In genomic region chr14:29968075-29968821, GRCm38 (mm10) we compare ENCODE assay signal across 8 mouse cellular contexts. TPM values are rescaled to one million over a fixed set of nuclear protein-coding genes. Genes with fewer than 3 reads are reported as not detected.
A peak's percentile ranks its signal among the peaks of the same experiment; 100 is the strongest.
DNase-seq lines count a peak whose midpoint lies in the region; ATAC-seq and TF ChIP-seq lines count a peak whose summit lies in the region.

Gene Selenok (plus strand): TSS chr14:29968308.

- peaks cover 3 to 13% of the 10 kb centered on the region in 2 experiments for H3K36me3 ChIP-seq in MEL (ENCODE audit: control insufficient read depth in 1 of 2, insufficient read depth in 2 of 2, low read length in 2 of 2)
- peaks cover 28% of the 10 kb centered on the region for H3K36me3 ChIP-seq in forebrain, postnatal 0 days (ENCODE audit: insufficient read depth)
- H3K36me3 ChIP-seq in lung, embryonic 15.5 days = peaks cover 30% of the 10 kb centered on the region

- no peak for TF ChIP-seq RAD21 in MEL (IDR thresholded peaks at IDR 0.05; ENCODE audit: low read depth, low read length)

- peak in 1 of 2 experiments; percentile 42; a peak in 1 of 4 replicates for TF ChIP-seq EP300 in MEL (IDR thresholded peaks at IDR 0.05; ENCODE audit: low read depth in 1 of 2, low read length in 2 of 2)

- WGBS in cerebellum, adult 2 months = under 1% methylated on average over 49 of the region's 49 CpGs
- WGBS in forebrain, postnatal 0 days = under 1% methylated on average over 49 of the region's 49 CpGs
- under 1% methylated on average over 49 of the region's 49 CpGs for WGBS in lung, embryonic 15.5 days

- H3K4me1 ChIP-seq in MEL (ENCODE audit: control insufficient read depth in 1 of 2, insufficient read depth in 2 of 2, low read length in 2 of 2) = peaks cover 7 to 31% of the 10 kb centered on the region in 2 experiments
- peaks cover 2% of the 10 kb centered on the region; the same call in 1 of the 2 replicates for H3K4me1 ChIP-seq in cerebellum, adult 2 months (ENCODE audit: control insufficient read depth, insufficient read depth, low read length)
- H3K4me1 ChIP-seq in forebrain, postnatal 0 days (ENCODE audit: insufficient read depth) = peaks cover 10% of the 10 kb centered on the region; the same call in 1 of the 2 replicates
- peaks cover 10% of the 10 kb centered on the region for H3K4me1 ChIP-seq in lung, embryonic 15.5 days

- H3K9ac ChIP-seq in MEL (ENCODE audit: control insufficient read depth, low read depth, low read length, poor library complexity, severe bottlenecking) = peak within 1 kb of the TSS; percentile 84
- H3K9ac ChIP-seq in forebrain, postnatal 0 days = peak within 1 kb of the TSS; percentile 80
- H3K9ac ChIP-seq in lung, embryonic 15.5 days = peak within 1 kb of the TSS; percentile 74

- ATAC-seq in forebrain, postnatal 0 days = peak; percentile 100
- peak; percentile 100 for ATAC-seq in lung, embryonic 15.5 days (ENCODE audit: borderline replicate concordance, extremely low read depth, low FRiP score, low TSS enrichment)

- peak within 1 kb of the TSS; percentile 70 for H3K27ac ChIP-seq in MEL (ENCODE audit: control insufficient read depth, low read depth, low read length)
- H3K27ac ChIP-seq in cerebellum, adult 2 months (ENCODE audit: insufficient read depth, low read length) = peak within 1 kb of the TSS; percentile 74
- peak within 1 kb of the TSS; percentile 87 for H3K27ac ChIP-seq in forebrain, postnatal 0 days (ENCODE audit: low read depth, low read length)
- peak within 1 kb of the TSS; percentile 78 for H3K27ac ChIP-seq in lung, embryonic 15.5 days

- peaks cover 13% of the 10 kb centered on the region for H3K79me2 ChIP-seq in MEL (ENCODE audit: control insufficient read depth, insufficient read depth, low read length, poor library complexity)

- no peak for TF ChIP-seq CTCF in MEL (IDR thresholded peaks at IDR 0.05 in 2 of 3, conservative IDR thresholded peaks at IDR 0.05 in 1 of 3; ENCODE audit: control insufficient read depth in 1 of 3, insufficient read depth in 1 of 3, low read depth in 2 of 3, low read length in 3 of 3, poor library complexity in 1 of 3, severe bottlenecking in 1 of 3)
- TF ChIP-seq CTCF in cerebellum, adult 2 months (IDR thresholded peaks at IDR 0.05; ENCODE audit: borderline replicate concordance, insufficient read depth, low read depth, low read length) = no peak
- no peak for TF ChIP-seq CTCF in forebrain, postnatal 0 days (IDR thresholded peaks at IDR 0.05; ENCODE audit: low read depth)

- H3K9me3 ChIP-seq in MEL (replicated peaks; ENCODE audit: insufficient read depth, low read length) = no peaks in the 10 kb centered on the region
- H3K9me3 ChIP-seq in forebrain, postnatal 0 days (ENCODE audit: low read length) = no peaks in the 10 kb centered on the region
- H3K9me3 ChIP-seq in lung, embryonic 15.5 days = no peaks in the 10 kb centered on the region

- TF ChIP-seq POLR2A in MEL (IDR thresholded peaks at IDR 0.05; ENCODE audit: control insufficient read depth in 1 of 2, insufficient read depth in 1 of 2, low read depth in 1 of 2, low read length in 2 of 2, poor library complexity in 1 of 2) = peak; percentile 64 to 86; a peak in 3 of 4 replicates
- TF ChIP-seq POLR2A in cerebellum, adult 2 months (IDR thresholded peaks at IDR 0.05; ENCODE audit: borderline replicate concordance, insufficient read depth, low read length) = peak; percentile 91

- DNase-seq in MEL (ENCODE audit: low read depth, low spot score) = peak; percentile 98
- peak; percentile 93 to 99 for DNase-seq in cerebellum, adult 2 months
- peak; percentile 98 for DNase-seq in forebrain, postnatal 0 days
- DNase-seq in heart, postnatal 4 days = peak; percentile 94
- peak; percentile 96 to 99 for DNase-seq in layer of hippocampus, adult 8-10 months (ENCODE audit: low spot score in 2 of 2)
- peak; percentile 97 for DNase-seq in ovary, adult 18-20 months (ENCODE audit: low spot score)
- DNase-seq in thymus, postnatal 0 days (ENCODE audit: low spot score) = peak; percentile 98

- no peaks in the 10 kb centered on the region for H3K27me3 ChIP-seq in MEL (ENCODE audit: control insufficient read depth in 1 of 2, insufficient read depth in 2 of 2, low read length in 2 of 2)
- H3K27me3 ChIP-seq in cerebellum, adult 2 months (ENCODE audit: control insufficient read depth, insufficient read depth, low read length) = no peaks in the 10 kb centered on the region
- no peaks in the 10 kb centered on the region for H3K27me3 ChIP-seq in forebrain, postnatal 0 days (ENCODE audit: insufficient read depth, low read length)
- no peaks in the 10 kb centered on the region for H3K27me3 ChIP-seq in lung, embryonic 15.5 days

- peak within 1 kb of the TSS; percentile 86 to 97 for H3K4me3 ChIP-seq in MEL (ENCODE audit: control insufficient read depth in 1 of 2, insufficient read depth in 1 of 2, low read depth in 2 of 2, low read length in 2 of 2)
- peak within 1 kb of the TSS; percentile 70 for H3K4me3 ChIP-seq in cerebellum, adult 2 months (replicated peaks; ENCODE audit: insufficient read depth, low read depth, low read length)
- H3K4me3 ChIP-seq in forebrain, postnatal 0 days (ENCODE audit: low read depth, low read length) = peak within 1 kb of the TSS; percentile 81
- peak within 1 kb of the TSS; percentile 70 for H3K4me3 ChIP-seq in lung, embryonic 15.5 days

- peak within 1 kb of the TSS; percentile 58 for H3K4me2 ChIP-seq in forebrain, postnatal 0 days (ENCODE audit: low read depth)
- peak within 1 kb of the TSS; percentile 74 for H3K4me2 ChIP-seq in lung, embryonic 15.5 days

TF ChIP-seq in MEL, 35 proteins besides CTCF, POLR2A, EP300 and RAD21 (continues in another document):
- TF ChIP-seq UBTF (IDR thresholded peaks at IDR 0.05; ENCODE audit: borderline replicate concordance, insufficient read depth, low read depth, low read length) = no peak
- TF ChIP-seq MAX (IDR thresholded peaks at IDR 0.05; ENCODE audit: low read length) = peak; percentile 89
- no peak for TF ChIP-seq TAL1 (IDR thresholded peaks at IDR 0.05; ENCODE audit: low read length)
- TF ChIP-seq USF2 (IDR thresholded peaks at IDR 0.05; ENCODE audit: borderline replicate concordance in 1 of 2, insufficient read depth in 1 of 2, low read depth in 1 of 2, low read length in 2 of 2) = no peak
- peak; percentile 25; the same call in 1 of the 2 replicates for TF ChIP-seq NRF1 (IDR thresholded peaks at IDR 0.05; ENCODE audit: insufficient read depth, low read depth, low read length, poor library complexity, severe bottlenecking)
- peak; percentile 75; the same call in 1 of the 2 replicates for TF ChIP-seq ETS1 (IDR thresholded peaks at IDR 0.05; ENCODE audit: low read depth, low read length)
- TF ChIP-seq E2F4 (IDR thresholded peaks at IDR 0.05; ENCODE audit: borderline replicate concordance, low read depth, low read length) = 0 out of 2 replicates have a peak, but pooled peaks have one; percentile 27
- TF ChIP-seq BHLHE40 (IDR thresholded peaks at IDR 0.05; ENCODE audit: borderline replicate concordance, low read depth, low read length) = peak; percentile 63
- TF ChIP-seq KAT2A (conservative IDR thresholded peaks at IDR 0.05; ENCODE audit: low read depth, low read length) = no peak; the same call in 1 of the 2 replicates
- TF ChIP-seq MXI1 (IDR thresholded peaks at IDR 0.05; ENCODE audit: low read depth, low read length) = peak; percentile 66; the same call in 1 of the 2 replicates
- TF ChIP-seq JUND (IDR thresholded peaks at IDR 0.05; ENCODE audit: low read depth, low read length) = no peak
- TF ChIP-seq ZC3H11A (IDR thresholded peaks at IDR 0.05; ENCODE audit: low read depth, low read length) = no peak
- TF ChIP-seq MEF2A (IDR thresholded peaks at IDR 0.05; ENCODE audit: extremely low read depth, insufficient replicate concordance, low read depth, low read length, poor library complexity, severe bottlenecking) = no peak
- TF ChIP-seq HCFC1 (IDR thresholded peaks at IDR 0.05; ENCODE audit: low read depth, low read length) = peak; percentile 90
- TF ChIP-seq CHD2 (IDR thresholded peaks at IDR 0.05; ENCODE audit: low read length) = 0 out of 2 replicates have a peak, but pooled peaks have one; percentile 25
- peak; percentile 87 for TF ChIP-seq NELFE (IDR thresholded peaks at IDR 0.05; ENCODE audit: low read depth, low read length)
- no peak for TF ChIP-seq CHD1 (IDR thresholded peaks at IDR 0.05; ENCODE audit: low read depth, low read length)
- peak; percentile 89 for TF ChIP-seq USF1 (IDR thresholded peaks at IDR 0.05; ENCODE audit: low read depth, low read length)
- TF ChIP-seq MYB (IDR thresholded peaks at IDR 0.05; ENCODE audit: low read depth, low read length) = no peak
- TF ChIP-seq ZMIZ1 (IDR thresholded peaks at IDR 0.05; ENCODE audit: low read depth, low read length) = peak; percentile 66; the same call in 1 of the 2 replicates
- peak; percentile 87 for TF ChIP-seq ELF1 (IDR thresholded peaks at IDR 0.05; ENCODE audit: low read depth, low read length)
- no peak for TF ChIP-seq SMC3 (IDR thresholded peaks at IDR 0.05; ENCODE audit: low read depth, low read length)
- no peak for TF ChIP-seq RCOR1 (IDR thresholded peaks at IDR 0.05; ENCODE audit: low read depth, low read length)
- TF ChIP-seq MAFK (IDR thresholded peaks at IDR 0.05; ENCODE audit: borderline replicate concordance, low read depth, low read length) = no peak
- TF ChIP-seq SIN3A (IDR thresholded peaks at IDR 0.05; ENCODE audit: low read length) = peak; percentile 60
- peak; percentile 87 for TF ChIP-seq POLR2AphosphoS2 (IDR thresholded peaks at IDR 0.05; ENCODE audit: low read length)
- TF ChIP-seq GABPA (IDR thresholded peaks at IDR 0.05; ENCODE audit: low read depth, low read length) = no peak
- no peak for TF ChIP-seq POLR2AphosphoS5 (IDR thresholded peaks at IDR 0.05; ENCODE audit: borderline replicate concordance, low read depth, low read length)
- peak; percentile 80 for TF ChIP-seq TBP (IDR thresholded peaks at IDR 0.05; ENCODE audit: low read depth, low read length)
- TF ChIP-seq MAZ (IDR thresholded peaks at IDR 0.05; ENCODE audit: low read depth, low read length) = 0 out of 2 replicates have a peak, but pooled peaks have one; percentile 23

RNA-seq across cellular contexts. Expression of gene Selenok, which starts in this region (rescaled TPM):
- total RNA-seq in MEL (2012; rRNA removed) = 49.8 and 55.9 TPM in 2 replicates
- 10 to 100 TPM in 1 of 2 experiments, not detected in 1; 71.1 TPM for polyA plus RNA-seq in MEL (2012; ENCODE audit: insufficient read depth in 1 of 2, insufficient read length in 2 of 2, low read depth in 1 of 2, low replicate concordance in 2 of 2, missing spikeins in 1 of 2)
- polyA plus RNA-seq in cerebellum, adult 2 months (2012; rRNA removed) = 177 and 183 TPM in 2 replicates
- total RNA-seq in forebrain, postnatal 0 days (2014; rRNA removed) = 95.6 and 154 TPM in 2 replicates
- polyA plus RNA-seq in forebrain, postnatal 0 days (2015; fragmentation: Nextera tagmentation; extraction: Ambion mirVana) = 446 and 494 TPM in 2 replicates
- total RNA-seq in heart, postnatal 4 days (2021) = 10 to 100 TPM; 80.1 to 80.2 TPM
- 100 to 1,000 TPM; 103 to 115 (median 108) TPM for total RNA-seq in layer of hippocampus, adult 8-10 months (2022)
- 265 and 267 TPM in 2 replicates for polyA plus RNA-seq in lung, embryonic 15.5 days (2015; fragmentation: Nextera tagmentation; extraction: Ambion mirVana)
- 345 and 371 TPM in 2 replicates for polyA plus RNA-seq in thymus, postnatal 0 days (2015; fragmentation: Nextera tagmentation; extraction: Ambion mirVana)

Comparison
In these comparisons a context has a peak if more than half of its experiments do, and no peak if none do; other contexts are left out.
1. Peak in every context shown above with its lines: DNase-seq, ATAC-seq, H3K4me3 ChIP-seq and H3K27ac ChIP-seq.